Mouse (Mus musculus) MEL (cell line): ENCODE measurements around the gene Pafah2. TPM values are rescaled to one million over a fixed set of nuclear protein-coding genes. Genes with fewer than 3 reads are reported as not detected.

Source experiments
- polyA plus RNA-seq, 2 experiments: library from polyadenylated mRNA; stranded (reverse) in 1 of 2; unstranded in 1 of 2; fragments of >175 nt in 1 of 2; fragments of >200 nt in 1 of 2; gene quantifications; 2 replicates each; pipeline versions ENCODE4 v1.2.1 to v1.2.4; 2012; ENCODE audit warnings: low replicate concordance in 2 of 2, low read depth in 1 of 2; ENCODE audit not compliant: insufficient read length in 2 of 2, insufficient read depth in 1 of 2, missing spikeins in 1 of 2
- total RNA-seq: library from RNA; depleted of rRNA; stranded (reverse); fragments of 300-350 nt; gene quantifications from 2 replicates; pipeline ENCODE4 v1.2.3, GENCODE M21; 2012; rRNA removed

Gene Pafah2
- total and polyA plus RNA-seq, 3 experiments, result 6.0 to 10.6 TPM; not detected in 1

Other genes starting within 250 kb of the Pafah2 start
- gene Cep85, start 209.2 kb upstream of the Pafah2 start, total RNA-seq, result 30.8 and 32.9 TPM in 2 replicates
- gene Cep85, start 209.2 kb upstream of the Pafah2 start, polyA plus RNA-seq, result 10 to 100 TPM; 80.9 to 81.1 TPM
- not detected in 2 replicates for gene Gm7534, start 193.3 kb upstream of the Pafah2 start, total RNA-seq
- gene Gm7534, start 193.3 kb upstream of the Pafah2 start, polyA plus RNA-seq, result not detected
- not detected in 2 replicates for gene Catsper4, start 168.9 kb upstream of the Pafah2 start, total RNA-seq
- gene Catsper4, start 168.9 kb upstream of the Pafah2 start, polyA plus RNA-seq, result not detected
- gene Cnksr1, start 157.9 kb upstream of the Pafah2 start, total RNA-seq, result not detected in 2 replicates
- gene Cnksr1, start 157.9 kb upstream of the Pafah2 start, polyA plus RNA-seq, result under 1 TPM in 1 of 2 experiments, not detected in 1; 0.07 TPM
- gene E130218I03Rik, start 152.7 kb upstream of the Pafah2 start, total RNA-seq, result 1.6 and 2.8 TPM in 2 replicates
- 1 to 10 TPM in 1 of 2 experiments, not detected in 1; 1.6 TPM for gene E130218I03Rik, start 152.7 kb upstream of the Pafah2 start, polyA plus RNA-seq
- gene Zfp593, start 150.7 kb upstream of the Pafah2 start, total RNA-seq, result 27.3 and 30.4 TPM in 2 replicates
- 10 to 100 TPM in 1 of 2 experiments, not detected in 1; 33.9 TPM for gene Zfp593, start 150.7 kb upstream of the Pafah2 start, polyA plus RNA-seq
- gene Gm30191, start 149.4 kb upstream of the Pafah2 start, total RNA-seq, result not detected in 2 replicates
- gene Gm30191, start 149.4 kb upstream of the Pafah2 start, polyA plus RNA-seq, result not detected
- not detected in 2 replicates for gene Grrp1, start 142.2 kb upstream of the Pafah2 start, total RNA-seq
- gene Grrp1, start 142.2 kb upstream of the Pafah2 start, polyA plus RNA-seq, result not detected
- 13.0 and 14.3 TPM in 2 replicates for gene Pdik1l, start 108.4 kb upstream of the Pafah2 start, total RNA-seq
- gene Pdik1l, start 108.4 kb upstream of the Pafah2 start, polyA plus RNA-seq, result 10 to 100 TPM; 11.7 to 32.1 TPM
- gene Trim63, start 81.2 kb upstream of the Pafah2 start, total RNA-seq, result not detected in 2 replicates
- gene Trim63, start 81.2 kb upstream of the Pafah2 start, polyA plus RNA-seq, result not detected
- gene Slc30a2, start 53.1 kb upstream of the Pafah2 start, total RNA-seq, result 0.46 and 0.54 TPM in 2 replicates
- under 1 TPM in 1 of 2 experiments, not detected in 1; 0.39 TPM for gene Slc30a2, start 53.1 kb upstream of the Pafah2 start, polyA plus RNA-seq
- gene Extl1, start 12.5 kb upstream of the Pafah2 start, total RNA-seq, result 0.03 and 0.04 TPM in 2 replicates
- under 1 TPM in 1 of 2 experiments, not detected in 1; 0.33 TPM for gene Extl1, start 12.5 kb upstream of the Pafah2 start, polyA plus RNA-seq
- gene Stmn1, start 72.0 kb downstream of the Pafah2 start, total RNA-seq, result 200 and 214 TPM in 2 replicates
- 100 to 1,000 TPM in 1 of 2 experiments, not detected in 1; 350 TPM for gene Stmn1, start 72.0 kb downstream of the Pafah2 start, polyA plus RNA-seq
- gene Paqr7, start 100.4 kb downstream of the Pafah2 start, total RNA-seq, result 0.19 and 0.26 TPM in 2 replicates
- gene Paqr7, start 100.4 kb downstream of the Pafah2 start, polyA plus RNA-seq, result 1 to 10 TPM in 1 of 2 experiments, not detected in 1; 2.4 TPM
- 12.8 and 14.9 TPM in 2 replicates for gene Aunip, start 114.7 kb downstream of the Pafah2 start, total RNA-seq
- gene Aunip, start 114.7 kb downstream of the Pafah2 start, polyA plus RNA-seq, result 10 to 100 TPM in 1 of 2 experiments, not detected in 1; 20.6 TPM
- gene Mtfr1l, start 139.1 kb downstream of the Pafah2 start, total RNA-seq, result 44.3 and 52.0 TPM in 2 replicates
- 10 to 100 TPM in 1 of 2 experiments, not detected in 1; 88.3 TPM for gene Mtfr1l, start 139.1 kb downstream of the Pafah2 start, polyA plus RNA-seq
- gene Selenon, start 155.8 kb downstream of the Pafah2 start, total RNA-seq, result 2.2 and 2.9 TPM in 2 replicates
- gene Selenon, start 155.8 kb downstream of the Pafah2 start, polyA plus RNA-seq, result 10 to 100 TPM in 1 of 2 experiments, not detected in 1; 16.3 TPM